Mouse (Mus musculus): ENCODE data around the gene App.

Gene App

DNA sequence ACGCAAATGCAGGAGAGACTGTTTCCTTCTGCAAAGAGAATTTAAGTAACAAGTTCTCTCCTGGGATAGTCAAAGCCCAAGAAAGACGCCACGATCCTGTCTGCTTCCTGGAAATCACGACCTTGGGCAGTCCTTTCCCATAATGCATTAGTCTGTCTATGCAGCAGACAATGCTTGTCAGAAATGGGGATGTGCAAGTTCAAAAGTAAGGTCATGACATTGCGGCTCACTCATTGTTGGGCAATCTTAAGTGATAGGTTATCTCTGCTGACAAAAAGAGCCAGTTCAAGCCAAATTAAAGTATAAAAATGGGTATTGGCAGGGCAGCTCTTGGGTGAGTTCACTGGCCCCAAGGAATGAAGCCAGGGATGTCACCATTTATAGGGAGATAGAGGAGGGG is 51.6 kb downstream of the App start:
- no peak for DNase-seq (ENCODE audit: low spot score in 2 of 2)

DNA sequence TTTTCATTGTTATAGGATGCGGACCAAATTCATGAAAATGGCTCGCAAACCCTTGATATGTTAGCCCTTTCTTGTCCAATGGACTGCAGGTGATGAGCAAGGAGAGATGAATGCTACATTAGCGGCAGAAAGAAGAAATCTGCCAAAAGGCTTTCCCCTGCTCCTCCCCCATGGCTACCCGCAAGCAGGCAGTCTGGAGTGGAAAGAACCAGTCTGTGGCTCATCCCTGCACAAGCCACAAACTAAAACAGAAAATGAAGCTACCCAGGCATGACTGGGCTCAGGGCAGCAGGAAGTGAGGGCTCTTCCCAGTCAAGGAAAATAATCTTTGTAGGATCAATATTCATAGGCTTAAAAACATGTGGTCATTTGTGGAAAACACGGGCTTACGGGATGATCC is 54.6 kb downstream of the App start:
- DNase-seq (ENCODE audit: low spot score in 2 of 2) = peak in 1 of 2 experiments; percentile 8

DNA sequence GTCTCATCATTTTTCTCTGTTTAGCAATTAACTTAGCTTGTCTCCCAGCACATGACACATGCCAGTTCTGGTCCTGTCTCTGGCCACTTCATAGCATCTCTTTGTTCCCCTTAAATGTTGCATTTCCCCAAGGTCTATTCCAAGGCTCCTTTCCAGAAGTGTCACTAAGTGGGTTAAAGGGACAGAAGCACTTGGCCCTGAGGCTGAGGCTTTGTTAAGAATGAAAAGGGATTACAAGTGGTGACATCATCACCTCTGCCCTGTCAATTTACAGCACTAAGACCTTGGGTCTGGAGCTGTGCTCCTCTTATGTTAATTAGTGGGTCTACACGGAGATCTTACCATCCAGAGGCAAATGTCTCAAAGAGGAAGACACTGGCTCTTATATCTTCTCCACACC is 56.0 kb downstream of the App start:
- DNase-seq (ENCODE audit: low spot score in 2 of 2) = peak in 1 of 2 experiments; percentile 10

DNA sequence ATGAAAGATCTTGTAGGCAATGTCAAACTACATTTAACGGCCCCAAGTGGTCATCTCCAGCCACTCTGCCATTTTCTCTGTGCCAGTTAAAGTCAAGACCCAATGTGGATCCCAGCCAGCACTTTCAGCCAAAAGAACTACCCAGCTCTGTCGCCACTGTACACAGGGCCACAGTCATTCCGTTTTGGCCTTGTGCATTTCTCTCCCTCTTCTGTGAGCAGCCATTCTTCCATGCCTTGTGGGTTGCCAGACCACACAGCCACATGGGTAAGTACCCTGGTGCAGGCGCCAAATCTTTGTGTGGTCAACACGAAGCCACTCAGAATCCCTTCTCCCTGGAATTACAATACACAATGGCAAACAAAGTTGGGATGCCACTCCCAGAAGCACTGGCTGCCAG is 57.7 kb downstream of the App start:
- DNase-seq (ENCODE audit: low spot score in 2 of 2) = peak; percentile 62 to 64

DNA sequence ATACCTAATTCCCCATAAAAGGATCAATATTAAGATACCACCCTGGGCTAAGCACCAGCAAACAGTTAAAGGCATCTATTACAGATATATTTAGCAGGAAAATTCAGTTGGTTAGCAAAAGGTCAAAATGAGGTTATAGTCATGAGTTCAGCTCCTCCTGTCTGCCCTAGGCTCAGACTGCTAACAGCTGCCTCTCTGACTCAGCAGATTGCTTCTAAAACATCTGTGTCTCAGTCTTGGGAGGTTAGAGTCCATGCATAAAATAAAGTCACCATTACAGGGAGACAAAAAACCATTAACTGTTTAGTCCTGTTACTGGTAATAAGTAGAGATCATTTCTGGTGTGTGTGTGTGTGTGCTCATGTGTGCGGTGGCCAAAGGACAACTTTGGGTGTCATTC is 58.8 kb downstream of the App start:
- DNase-seq (ENCODE audit: low spot score in 2 of 2) = no peak

DNA sequence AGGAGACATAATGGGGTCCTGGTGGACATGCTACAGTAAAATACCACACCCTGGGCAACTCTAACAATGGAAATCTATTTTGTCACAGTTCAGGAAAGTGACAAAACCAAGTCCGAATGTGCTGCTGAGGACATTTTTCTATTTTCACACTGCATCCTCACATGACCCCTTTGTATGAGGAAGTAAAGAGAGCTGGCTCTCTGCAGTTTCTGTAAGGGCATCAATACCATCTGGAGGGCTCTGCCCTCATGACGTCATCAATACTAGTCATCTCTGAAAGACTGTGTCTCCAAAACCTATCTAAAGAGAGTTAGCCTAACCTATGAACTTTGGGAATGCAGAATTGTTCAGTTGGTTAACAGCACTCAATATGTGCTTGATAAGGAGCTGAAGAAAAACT is 59.6 kb downstream of the App start:
- no peak for DNase-seq (ENCODE audit: low spot score in 2 of 2)

DNA sequence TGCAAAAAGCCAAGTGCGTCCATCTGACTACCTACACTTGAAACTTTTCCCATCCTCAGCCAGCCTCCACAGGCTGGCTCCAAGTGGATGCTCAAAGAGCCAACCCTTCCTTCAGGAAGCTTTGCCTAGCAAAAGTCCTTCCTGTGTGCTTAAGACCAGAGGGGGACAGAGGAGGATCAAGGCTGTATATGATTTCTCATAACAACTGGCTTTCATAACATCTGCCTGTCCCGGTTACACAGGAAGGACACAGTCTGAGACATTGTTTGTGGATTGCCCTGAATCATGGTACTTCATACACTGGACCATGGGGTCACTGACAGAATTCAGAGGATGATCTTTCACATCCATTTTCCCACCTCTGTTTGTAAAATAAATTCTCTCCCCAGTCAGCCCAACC is 61.3 kb downstream of the App start:
- peak in 1 of 2 experiments; percentile 15 for DNase-seq (ENCODE audit: low spot score in 2 of 2)

DNA sequence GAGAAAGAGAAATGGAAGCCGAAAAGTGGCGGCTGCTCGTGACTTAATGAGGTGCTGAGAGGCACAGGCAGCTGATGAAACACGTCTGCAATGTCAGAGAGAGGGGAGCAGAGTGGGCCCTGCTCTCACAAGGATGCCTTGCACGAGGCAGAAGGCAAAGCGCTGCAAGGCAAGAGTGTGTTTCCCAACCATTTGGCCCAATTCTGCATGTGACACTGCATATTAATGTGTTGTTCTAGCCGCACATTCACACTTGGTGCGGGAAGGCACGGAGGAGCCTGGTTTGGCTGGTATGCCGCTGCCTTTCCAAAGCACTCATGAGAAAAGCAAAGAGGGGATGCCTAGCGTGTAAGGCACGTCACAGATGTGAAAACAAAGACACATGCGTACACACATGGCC is 63.1 kb downstream of the App start:
- peak; percentile 53 to 66 for DNase-seq (ENCODE audit: low spot score in 2 of 2)

- no peak for DNase-seq (ENCODE audit: low spot score in 2 of 2)
Measured at GRCm38 (mm10) chr16:85108486-85108885, 65.1 kb downstream of the App start.

DNA sequence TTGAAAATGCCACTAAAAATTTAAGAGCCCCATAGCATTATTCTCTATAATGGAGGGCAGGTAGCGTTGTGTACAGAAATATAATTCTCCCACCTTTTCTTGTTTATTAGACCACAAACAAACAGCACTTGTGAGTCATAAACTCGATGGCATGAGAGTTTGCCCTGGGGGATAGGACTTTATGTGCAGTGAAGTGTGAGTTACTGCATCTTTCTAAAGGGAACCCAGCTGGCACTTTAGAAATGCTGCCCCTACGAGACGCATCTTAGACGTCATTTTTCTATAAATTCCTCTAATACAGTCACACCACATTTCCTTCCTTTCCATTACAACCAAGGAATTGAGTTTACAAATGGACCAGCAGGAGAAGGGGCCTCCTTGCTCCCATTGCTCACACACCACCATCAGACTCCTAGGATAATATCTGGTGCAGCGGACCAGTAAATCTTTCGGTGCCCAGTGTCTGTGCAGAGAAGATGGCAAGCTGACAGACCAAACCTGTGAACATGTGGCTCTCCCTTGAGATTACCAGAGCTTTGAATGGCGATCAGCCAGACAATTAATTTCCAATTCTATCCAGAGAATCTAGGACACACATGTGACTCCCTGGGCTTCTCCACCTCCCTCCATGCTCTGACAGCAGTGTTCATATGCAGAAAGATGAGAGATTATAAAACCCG is 66.8 kb downstream of the App start:
- DNase-seq (ENCODE audit: low spot score in 2 of 2) = no peak

- DNase-seq (ENCODE audit: low spot score in 2 of 2) = no peak
Measured at GRCm38 (mm10) chr16:85105603-85106002, 68.0 kb downstream of the App start.

DNA sequence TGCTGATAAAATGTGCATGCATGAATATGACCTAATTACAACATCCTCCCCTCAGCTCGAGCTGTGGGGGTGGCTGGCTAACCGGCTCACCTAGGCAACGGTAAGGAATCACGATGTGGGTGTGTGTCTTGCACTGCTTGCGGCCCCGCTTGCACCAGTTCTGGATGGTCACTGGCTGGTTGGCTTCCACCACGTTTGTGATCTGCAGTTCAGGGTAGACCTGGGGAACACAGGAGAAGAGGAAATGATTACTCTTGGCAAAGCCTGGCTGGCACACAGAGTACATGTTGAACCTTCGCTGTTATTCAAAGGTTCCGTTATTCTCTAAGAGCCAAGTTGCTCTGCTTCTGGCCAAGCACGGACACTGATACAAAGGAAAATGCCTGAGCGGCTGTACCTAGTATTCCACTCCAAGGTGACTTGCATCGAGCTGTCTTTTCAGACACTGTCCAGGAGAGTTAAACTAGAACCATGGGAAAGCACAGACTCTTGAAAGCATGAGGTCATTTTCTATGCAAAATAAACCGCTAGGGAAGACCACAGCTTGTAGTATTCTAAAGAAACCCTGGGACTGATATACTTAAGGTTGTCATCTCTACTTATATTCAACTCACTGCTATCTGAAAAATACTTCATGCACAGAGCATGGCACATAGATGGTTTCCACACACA is 70.3 kb downstream of the App start:
- no peak for DNase-seq (ENCODE audit: low spot score in 2 of 2)

DNA sequence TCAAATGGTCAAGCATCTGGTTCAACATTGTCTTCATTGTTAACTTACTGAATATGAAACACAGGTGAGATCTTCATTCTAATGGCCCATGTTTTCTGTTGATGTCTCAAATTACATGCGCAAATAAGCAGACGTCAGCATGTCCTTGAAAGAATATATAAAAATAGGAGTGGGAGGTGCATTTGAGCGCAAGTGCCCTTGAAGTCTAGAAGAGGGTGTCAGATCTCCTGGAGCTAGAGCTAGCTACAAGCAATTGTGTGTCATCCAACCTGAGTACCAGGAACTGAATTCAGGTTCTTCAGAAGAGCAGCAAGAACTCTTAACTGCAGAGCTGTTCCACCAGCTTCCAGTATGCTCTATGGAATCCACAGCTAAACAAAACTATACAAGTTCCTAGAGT is 72.0 kb downstream of the App start:
- no peak for DNase-seq (ENCODE audit: low spot score in 2 of 2)

- no peak for DNase-seq (ENCODE audit: low spot score in 2 of 2)
Measured at GRCm38 (mm10) chr16:85100806-85101205, 72.8 kb downstream of the App start.

DNA sequence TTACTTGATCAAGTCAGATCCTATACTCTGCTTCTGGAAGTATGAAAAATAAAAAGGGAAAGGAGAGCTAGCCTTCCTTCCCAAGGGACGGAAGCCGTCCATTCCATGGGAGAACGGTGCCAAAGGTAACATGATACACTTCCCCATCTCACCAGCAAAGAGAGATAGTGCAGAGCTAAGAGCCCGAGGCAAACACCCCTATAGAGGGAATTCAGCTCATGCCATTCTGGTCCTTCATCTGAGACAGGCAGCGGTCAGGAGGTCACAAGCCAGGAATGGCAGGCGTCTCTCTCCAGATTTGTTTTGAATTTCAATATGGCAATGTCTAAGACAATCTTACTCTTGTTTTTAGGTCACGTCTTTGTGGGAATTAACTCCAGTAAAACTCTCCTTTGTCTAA is 74.1 kb downstream of the App start:
- DNase-seq (ENCODE audit: low spot score in 2 of 2) = peak in 1 of 2 experiments; percentile 16

DNA sequence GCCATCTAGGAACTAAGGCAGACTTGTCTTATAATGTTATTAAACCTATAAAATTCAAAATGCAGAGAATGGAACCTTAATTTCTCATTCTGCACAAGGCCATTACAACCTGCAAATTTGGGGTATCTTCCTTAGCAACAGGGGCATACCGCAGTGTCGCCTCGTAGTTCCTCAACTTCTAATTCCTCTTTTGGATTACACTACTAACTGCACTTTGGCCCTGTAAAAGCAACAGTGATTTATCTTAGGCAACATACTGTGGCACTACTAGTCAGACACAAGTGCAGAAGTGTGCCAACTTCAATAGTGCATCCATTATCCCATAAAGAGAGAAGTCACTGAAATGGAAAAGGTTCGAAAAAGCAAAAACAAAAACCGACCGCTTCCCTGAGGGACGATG is 74.5 kb downstream of the App start:
- peak in 1 of 2 experiments; percentile 9 for DNase-seq (ENCODE audit: low spot score in 2 of 2)

- no peak for DNase-seq (ENCODE audit: low spot score in 2 of 2)
Measured at GRCm38 (mm10) chr16:85096396-85096795, 77.2 kb downstream of the App start.

- no peak for DNase-seq (ENCODE audit: low spot score in 2 of 2)
Measured at GRCm38 (mm10) chr16:85095923-85096322, 77.6 kb downstream of the App start.

DNA sequence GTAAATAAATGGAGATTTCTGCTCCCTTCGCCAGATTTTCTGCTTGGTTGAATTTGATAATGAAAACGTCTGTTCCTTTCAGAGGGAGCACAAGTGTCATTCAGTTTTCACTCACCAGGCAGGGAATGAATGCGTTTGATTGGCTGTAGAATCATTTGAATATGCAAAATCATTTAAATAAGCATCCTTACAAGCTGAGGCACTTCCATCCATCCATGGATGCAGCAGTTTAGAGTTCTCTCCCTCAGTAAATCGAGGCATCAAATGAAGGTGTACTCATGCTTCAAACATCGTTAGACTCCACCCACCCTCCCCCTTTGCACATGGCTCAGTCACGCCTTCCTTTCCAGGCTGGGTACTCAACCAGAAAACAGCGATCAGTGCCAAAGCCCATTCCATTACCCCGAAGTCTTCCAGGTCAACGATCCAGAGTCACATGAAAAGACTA is 80.9 kb downstream of the App start:
- DNase-seq (ENCODE audit: low spot score in 2 of 2) = no peak

DNA sequence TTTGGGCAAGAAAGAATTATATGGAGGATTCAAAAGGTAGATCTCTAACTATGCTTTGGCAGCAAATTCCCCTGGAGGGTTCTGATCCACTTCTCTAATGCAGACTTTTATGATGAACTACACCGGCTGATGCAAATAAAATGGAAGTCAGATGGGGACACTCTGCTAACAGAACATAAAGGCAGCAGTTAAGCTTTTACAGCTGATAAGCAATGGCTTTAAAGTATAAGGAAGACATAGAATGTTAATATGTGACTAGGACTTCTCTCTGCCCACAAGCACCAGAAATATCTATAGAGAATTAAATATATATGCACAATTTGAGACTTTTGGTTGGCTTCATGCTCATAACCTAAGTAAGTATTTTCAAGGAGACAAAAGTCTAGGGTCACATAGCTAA is 81.4 kb downstream of the App start:
- DNase-seq (ENCODE audit: low spot score in 2 of 2) = no peak

- DNase-seq (ENCODE audit: low spot score in 2 of 2) = no peak
Measured at GRCm38 (mm10) chr16:85090992-85091391, 82.6 kb downstream of the App start.

GRCm38 (mm10) chr16:85088126-85088525 is 85.4 kb downstream of the App start:
- no peak for DNase-seq (ENCODE audit: low spot score in 2 of 2)

GRCm38 (mm10) chr16:85086303-85086702 is 87.3 kb downstream of the App start:
- DNase-seq (ENCODE audit: low spot score in 2 of 2) = no peak

DNA sequence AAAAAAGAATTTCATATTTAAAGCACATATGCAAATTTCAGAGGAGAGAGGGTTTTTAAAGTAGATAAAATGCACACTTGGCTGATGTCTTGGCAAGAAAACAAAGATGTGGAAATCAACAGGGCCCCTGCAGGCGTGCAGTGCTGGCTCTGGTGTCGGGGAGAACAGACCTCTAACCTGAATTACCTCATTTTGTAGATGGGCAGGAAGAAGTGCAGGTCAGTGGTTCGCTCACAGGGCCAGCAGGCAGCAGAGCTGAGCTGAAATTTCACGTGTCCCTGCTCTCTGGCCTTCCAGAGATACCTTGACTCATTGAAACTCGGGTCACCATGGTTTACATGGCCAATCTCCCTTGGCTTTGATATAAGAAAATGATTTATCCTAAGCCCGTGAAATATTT is 87.7 kb downstream of the App start:
- no peak for DNase-seq (ENCODE audit: low spot score in 2 of 2)

Data from right cerebral cortex, postnatal 10 days (tissue).